Mouse (Mus musculus): Measurements from ENCODE around the gene Ednra. TPM values are rescaled to one million over a fixed set of nuclear protein-coding genes. Genes with fewer than 3 reads are reported as not detected.

Gene Ednra
- polyA plus RNA-seq, 1 experiment, result 3.7 TPM

DNA sequence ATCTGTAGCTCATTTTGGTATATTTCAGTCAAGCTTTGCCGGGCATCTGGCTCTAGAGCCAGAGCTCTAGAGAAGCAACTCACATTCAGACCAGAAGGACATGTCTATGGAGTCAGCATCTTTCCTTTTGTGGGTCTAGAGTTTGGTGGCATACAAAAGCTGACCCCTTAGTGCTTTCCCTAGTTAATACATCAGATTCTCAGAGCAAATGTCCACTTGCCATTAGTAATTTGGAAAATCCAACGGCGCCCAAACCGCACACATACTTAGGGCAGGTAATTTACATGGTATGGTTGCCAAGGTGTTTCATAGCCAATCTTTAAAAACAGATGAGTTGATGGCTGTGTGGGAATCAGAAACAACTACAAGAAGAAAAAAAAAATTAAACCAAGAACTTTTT is 1.2 kb downstream of the Ednra start:
- TF ChIP-seq CTCF (conservative IDR thresholded peaks at IDR 0.05; ENCODE audit: insufficient read depth, insufficient read length, low read depth, low read length) (no peak), POLR2A (IDR thresholded peaks at IDR 0.05; ENCODE audit: low read depth, low read length) (no peak)
- DNase-seq, result no peak
- 86% methylated on average over 4 of the region's 4 CpGs for WGBS
- no peaks in the 10 kb centered on the region for H3K36me3 ChIP-seq (ENCODE audit: control insufficient read depth, insufficient read depth, low read length)
- no peaks in the 10 kb centered on the region for H3K4me1 ChIP-seq (ENCODE audit: control insufficient read depth, insufficient read depth, low read length)
- no peaks in the 10 kb centered on the region; the same call in 1 of the 2 replicates for H3K27me3 ChIP-seq (replicated peaks; ENCODE audit: control insufficient read depth, insufficient read depth, low read length)
- H3K4me3 ChIP-seq (ENCODE audit: insufficient read depth, low read depth, low read length), result no peak overlapping the region
- H3K27ac ChIP-seq (ENCODE audit: insufficient read depth, low read depth, low read length), result no peak overlapping the region

DNA sequence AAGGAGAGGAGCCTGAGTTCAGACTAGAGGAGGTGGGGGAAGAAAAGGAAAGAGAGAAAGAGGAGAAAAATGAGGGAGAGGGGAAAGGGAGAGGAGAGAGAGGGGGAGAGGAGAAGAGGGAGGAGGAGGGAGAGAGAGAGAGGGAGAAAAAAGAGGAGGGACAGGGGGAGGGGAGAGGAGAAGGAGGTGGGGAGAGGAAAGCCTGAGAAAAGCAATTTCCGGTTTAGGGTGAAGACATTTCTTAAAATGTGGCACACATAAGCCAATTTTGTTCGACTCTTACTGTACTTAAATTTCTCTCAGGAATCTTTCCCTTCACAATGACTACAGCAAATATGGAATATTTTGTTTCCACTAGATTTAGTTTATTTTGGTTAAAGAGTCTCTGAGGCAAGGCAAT is 5.3 kb downstream of the Ednra start:
- 65% methylated on average over 2 of the region's 2 CpGs for WGBS
- no peak for TF ChIP-seq CTCF (conservative IDR thresholded peaks at IDR 0.05; ENCODE audit: insufficient read depth, insufficient read length, low read depth, low read length)
- TF ChIP-seq POLR2A (IDR thresholded peaks at IDR 0.05; ENCODE audit: low read depth, low read length), result no peak
- no peak for DNase-seq
- no peaks in the 10 kb centered on the region for H3K4me1 ChIP-seq (ENCODE audit: control insufficient read depth, insufficient read depth, low read length)
- no peak overlapping the region for H3K27ac ChIP-seq (ENCODE audit: insufficient read depth, low read depth, low read length)
- no peaks in the 10 kb centered on the region for H3K27me3 ChIP-seq (replicated peaks; ENCODE audit: control insufficient read depth, insufficient read depth, low read length)
- no peak overlapping the region for H3K4me3 ChIP-seq (ENCODE audit: insufficient read depth, low read depth, low read length)
- no peaks in the 10 kb centered on the region for H3K36me3 ChIP-seq (ENCODE audit: control insufficient read depth, insufficient read depth, low read length)

DNA sequence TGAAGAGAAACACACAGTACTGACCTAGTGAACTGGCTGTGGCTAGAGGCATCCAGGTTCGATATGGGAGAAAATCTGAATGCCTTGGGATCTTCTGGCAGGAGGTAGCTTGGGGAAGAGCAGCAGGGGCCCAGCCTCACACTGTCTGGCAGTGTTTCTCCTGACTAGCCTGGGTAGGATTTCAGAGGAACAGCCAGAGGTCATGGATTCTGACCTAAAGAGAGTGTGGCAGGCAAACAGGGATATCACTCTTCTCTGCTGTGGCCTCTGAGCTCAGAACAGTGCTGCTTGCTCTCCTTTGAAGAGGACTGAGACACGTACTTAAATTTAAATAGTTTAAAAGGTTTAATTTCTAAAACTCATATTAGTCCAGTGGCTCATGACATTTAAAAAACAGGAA is 7.2 kb downstream of the Ednra start:
- Histone ChIP-seq H3K27me3 (replicated peaks; ENCODE audit: control insufficient read depth, insufficient read depth, low read length) (no peaks in the 10 kb centered on the region), H3K4me1 (ENCODE audit: control insufficient read depth, insufficient read depth, low read length) (no peaks in the 10 kb centered on the region), H3K4me3 (ENCODE audit: insufficient read depth, low read depth, low read length) (no peak overlapping the region), H3K36me3 (ENCODE audit: control insufficient read depth, insufficient read depth, low read length) (no peaks in the 10 kb centered on the region), H3K27ac (ENCODE audit: insufficient read depth, low read depth, low read length) (no peak overlapping the region)
- 45% methylated on average over 2 of the region's 2 CpGs for WGBS
- no peak for TF ChIP-seq CTCF (conservative IDR thresholded peaks at IDR 0.05; ENCODE audit: insufficient read depth, insufficient read length, low read depth, low read length)
- no peak for TF ChIP-seq POLR2A (IDR thresholded peaks at IDR 0.05; ENCODE audit: low read depth, low read length)
- DNase-seq, result no peak

DNA sequence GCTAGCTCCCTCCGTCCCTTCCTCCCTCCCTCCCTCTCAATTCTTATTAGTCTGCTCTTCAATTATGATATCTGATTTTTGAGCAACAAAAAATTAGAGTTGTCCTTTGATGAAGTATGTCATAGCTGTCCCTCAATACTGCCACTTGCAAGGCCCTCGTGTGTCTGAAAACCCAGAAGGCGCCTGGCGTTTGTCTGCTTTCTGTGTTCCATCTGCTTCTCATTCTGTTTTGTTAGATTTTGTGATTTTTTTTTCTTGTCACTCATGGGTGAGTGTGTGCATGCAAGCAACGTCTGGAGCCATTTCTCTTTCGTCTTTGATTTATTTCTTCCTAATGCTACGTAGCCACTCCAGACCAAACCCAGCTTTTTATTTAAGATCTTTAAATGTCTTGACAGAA is 9.8 kb downstream of the Ednra start:
- Histone ChIP-seq H3K36me3 (ENCODE audit: control insufficient read depth, insufficient read depth, low read length) (no peaks in the 10 kb centered on the region), H3K27ac (ENCODE audit: insufficient read depth, low read depth, low read length) (no peak overlapping the region), H3K27me3 (replicated peaks; ENCODE audit: control insufficient read depth, insufficient read depth, low read length) (no peaks in the 10 kb centered on the region), H3K4me1 (ENCODE audit: control insufficient read depth, insufficient read depth, low read length) (no peaks in the 10 kb centered on the region), H3K4me3 (ENCODE audit: insufficient read depth, low read depth, low read length) (no peak overlapping the region)
- 77% methylated on average over 7 of the region's 7 CpGs for WGBS
- TF ChIP-seq POLR2A (IDR thresholded peaks at IDR 0.05; ENCODE audit: low read depth, low read length) (no peak), CTCF (conservative IDR thresholded peaks at IDR 0.05; ENCODE audit: insufficient read depth, insufficient read length, low read depth, low read length) (no peak)
- no peak for DNase-seq

DNA sequence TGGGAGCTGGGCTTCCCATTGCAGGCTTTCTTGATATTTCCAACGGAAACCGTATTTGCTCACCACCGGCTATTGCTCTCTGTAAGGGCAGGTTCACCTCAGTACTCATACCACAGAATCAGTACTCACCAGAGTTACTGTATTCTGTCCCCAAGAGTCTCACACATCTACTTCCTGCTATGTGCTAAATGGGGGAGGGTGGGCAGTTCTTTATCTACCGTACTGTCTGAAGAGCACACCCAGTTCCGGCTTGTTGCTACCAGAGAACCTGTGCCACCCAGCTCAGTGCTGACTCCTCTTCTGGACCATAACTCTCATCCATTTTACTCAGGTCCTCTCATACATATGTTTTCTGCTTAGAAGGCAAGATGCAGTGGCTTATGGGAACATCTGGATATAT is 10.6 kb downstream of the Ednra start:
- no peak overlapping the region for H3K4me3 ChIP-seq (ENCODE audit: insufficient read depth, low read depth, low read length)
- no peak overlapping the region for H3K27ac ChIP-seq (ENCODE audit: insufficient read depth, low read depth, low read length)
- 79% methylated on average over 5 of the region's 5 CpGs for WGBS
- TF ChIP-seq POLR2A (IDR thresholded peaks at IDR 0.05; ENCODE audit: low read depth, low read length), result no peak
- TF ChIP-seq CTCF (conservative IDR thresholded peaks at IDR 0.05; ENCODE audit: insufficient read depth, insufficient read length, low read depth, low read length), result no peak
- no peaks in the 10 kb centered on the region for H3K27me3 ChIP-seq (replicated peaks; ENCODE audit: control insufficient read depth, insufficient read depth, low read length)
- H3K36me3 ChIP-seq (ENCODE audit: control insufficient read depth, insufficient read depth, low read length), result no peaks in the 10 kb centered on the region
- DNase-seq, result no peak
- no peaks in the 10 kb centered on the region for H3K4me1 ChIP-seq (ENCODE audit: control insufficient read depth, insufficient read depth, low read length)

DNA sequence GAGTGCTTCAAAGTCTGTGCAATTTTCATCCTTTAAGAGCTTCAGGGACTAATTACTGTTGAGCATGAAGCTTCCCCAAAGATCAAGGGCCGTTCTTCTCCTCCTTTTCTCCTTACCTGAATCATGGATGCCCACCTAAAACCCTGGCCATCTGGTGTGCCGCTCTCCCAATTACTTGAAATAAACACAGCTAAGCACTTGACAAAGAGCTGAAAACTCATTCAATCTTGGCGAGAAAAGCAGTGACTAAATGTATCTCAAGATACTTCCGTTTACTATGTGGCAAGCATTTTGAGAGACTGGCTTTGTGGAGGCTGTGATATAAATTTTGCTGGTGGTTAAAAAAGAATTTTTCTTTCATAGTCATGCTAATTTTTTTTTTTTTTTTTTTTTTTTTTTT is 19.5 kb downstream of the Ednra start:
- H3K4me1 ChIP-seq (ENCODE audit: control insufficient read depth, insufficient read depth, low read length), result no peaks in the 10 kb centered on the region
- TF ChIP-seq POLR2A (IDR thresholded peaks at IDR 0.05; ENCODE audit: low read depth, low read length) (no peak), CTCF (conservative IDR thresholded peaks at IDR 0.05; ENCODE audit: insufficient read depth, insufficient read length, low read depth, low read length) (no peak)
- H3K36me3 ChIP-seq (ENCODE audit: control insufficient read depth, insufficient read depth, low read length), result no peaks in the 10 kb centered on the region
- H3K27ac ChIP-seq (ENCODE audit: insufficient read depth, low read depth, low read length), result no peak overlapping the region
- H3K4me3 ChIP-seq (ENCODE audit: insufficient read depth, low read depth, low read length), result no peak overlapping the region
- no peaks in the 10 kb centered on the region; the same call in 1 of the 2 replicates for H3K27me3 ChIP-seq (replicated peaks; ENCODE audit: control insufficient read depth, insufficient read depth, low read length)
- DNase-seq, result no peak
- WGBS, result 92% methylated on average over 4 of the region's 4 CpGs

DNA sequence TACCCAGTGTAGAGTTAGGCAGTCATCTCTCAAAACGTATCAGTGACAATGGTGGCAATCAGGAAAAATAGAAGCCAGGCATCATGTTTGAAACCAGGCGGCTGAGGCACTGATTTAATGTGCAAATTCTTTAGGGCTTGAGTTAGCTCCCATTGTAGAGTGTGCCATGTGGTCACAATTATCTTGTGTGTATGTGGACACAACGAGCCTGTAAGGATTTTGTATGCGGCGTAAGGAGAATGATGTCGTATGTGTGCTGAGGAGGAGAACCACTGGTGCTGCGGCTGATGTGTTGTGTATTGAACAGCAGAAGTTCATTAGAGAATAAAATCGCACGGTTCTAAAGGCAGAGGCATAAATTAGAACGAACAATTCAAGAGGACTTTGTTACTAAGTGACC is 26.2 kb downstream of the Ednra start:
- H3K27me3 ChIP-seq (replicated peaks; ENCODE audit: control insufficient read depth, insufficient read depth, low read length), result no peaks in the 10 kb centered on the region; the same call in 1 of the 2 replicates
- no peak overlapping the region for H3K27ac ChIP-seq (ENCODE audit: insufficient read depth, low read depth, low read length)
- H3K36me3 ChIP-seq (ENCODE audit: control insufficient read depth, insufficient read depth, low read length), result no peaks in the 10 kb centered on the region
- H3K4me3 ChIP-seq (ENCODE audit: insufficient read depth, low read depth, low read length), result no peak overlapping the region
- DNase-seq, result no peak
- no peaks in the 10 kb centered on the region for H3K4me1 ChIP-seq (ENCODE audit: control insufficient read depth, insufficient read depth, low read length)
- WGBS, result 81% methylated on average over 10 of the region's 10 CpGs
- TF ChIP-seq POLR2A (IDR thresholded peaks at IDR 0.05; ENCODE audit: low read depth, low read length), result no peak
- TF ChIP-seq CTCF (conservative IDR thresholded peaks at IDR 0.05; ENCODE audit: insufficient read depth, insufficient read length, low read depth, low read length), result no peak

DNA sequence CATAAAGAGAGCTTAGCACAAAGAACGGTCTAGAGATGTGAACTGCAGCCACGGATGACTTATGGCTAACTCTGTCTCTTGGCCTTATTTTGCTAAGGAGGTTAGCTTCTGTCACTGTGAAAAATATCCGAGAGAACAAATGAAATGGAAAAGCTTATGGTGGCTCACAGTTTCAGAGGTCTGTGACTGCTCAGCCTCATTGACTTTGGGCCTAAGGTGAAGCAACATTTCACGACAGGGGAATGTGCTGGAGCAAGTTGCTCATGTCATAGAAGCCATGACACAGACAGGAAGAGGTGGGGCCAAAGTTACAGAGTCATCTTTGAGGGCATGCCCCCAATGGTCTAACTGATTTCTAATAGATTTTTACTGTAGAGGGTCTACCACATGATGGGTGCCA is 28.1 kb downstream of the Ednra start:
- no peak overlapping the region for H3K4me3 ChIP-seq (ENCODE audit: insufficient read depth, low read depth, low read length)
- no peak for DNase-seq
- 67% methylated on average over 4 of the region's 4 CpGs for WGBS
- H3K4me1 ChIP-seq (ENCODE audit: control insufficient read depth, insufficient read depth, low read length), result no peaks in the 10 kb centered on the region
- TF ChIP-seq POLR2A (IDR thresholded peaks at IDR 0.05; ENCODE audit: low read depth, low read length) (no peak), CTCF (conservative IDR thresholded peaks at IDR 0.05; ENCODE audit: insufficient read depth, insufficient read length, low read depth, low read length) (no peak)
- H3K27ac ChIP-seq (ENCODE audit: insufficient read depth, low read depth, low read length), result no peak overlapping the region
- no peaks in the 10 kb centered on the region for H3K36me3 ChIP-seq (ENCODE audit: control insufficient read depth, insufficient read depth, low read length)
- H3K27me3 ChIP-seq (replicated peaks; ENCODE audit: control insufficient read depth, insufficient read depth, low read length), result no peaks in the 10 kb centered on the region

Data from kidney, adult 2 months (tissue).